Mouse (Mus musculus): ENCODE measurements at regions not wholly inside any gene's neighbourhood (a gene's known extent, or its start where the extent isn't known, plus 50 kb on each side); places are given as distances from the start of the nearest gene placed in this dataset.

DNA sequence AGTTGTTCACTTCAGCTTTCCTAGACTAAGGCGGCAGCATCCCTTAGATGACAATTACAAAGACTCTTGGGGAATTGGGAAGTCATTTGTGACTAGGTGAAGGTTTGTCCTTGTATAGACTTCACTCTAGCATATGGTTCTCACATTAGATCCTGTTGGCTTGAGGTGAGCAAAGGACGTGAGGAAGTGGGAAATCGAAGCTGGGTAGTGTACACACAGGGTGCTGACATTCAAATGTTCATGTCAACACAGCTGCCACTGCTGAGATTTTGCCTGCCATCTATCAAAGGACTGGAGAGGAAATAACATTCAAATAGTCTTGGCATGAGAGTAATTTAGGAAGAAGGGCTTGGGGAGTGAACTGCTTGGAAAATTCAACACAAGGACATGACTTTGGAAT is 124.0 kb upstream of the Cypt12 start:
- Histone ChIP-seq H3K9ac (ENCODE audit: low read depth, low read length) (no peak overlapping the region), H3K27me3 (replicated peaks; ENCODE audit: control insufficient read depth, insufficient read depth, low read length) (no peaks in the 10 kb centered on the region), H3K36me3 (ENCODE audit: control insufficient read depth, insufficient read depth, low read length) (no peaks in the 10 kb centered on the region), H3K4me1 (ENCODE audit: control insufficient read depth, insufficient read depth, low read length) (no peaks in the 10 kb centered on the region), H3K4me2 (ENCODE audit: low read depth, low read length) (no peak overlapping the region), H3K9me3 (ENCODE audit: control insufficient read depth, low read length) (no peaks in the 10 kb centered on the region), H3K27ac (ENCODE audit: low read length) (no peak overlapping the region), H3K4me3 (ENCODE audit: low read length) (no peak overlapping the region)
- WGBS: 57% methylated on average over 3 of the region's 3 CpGs
- no peak for ATAC-seq

DNA sequence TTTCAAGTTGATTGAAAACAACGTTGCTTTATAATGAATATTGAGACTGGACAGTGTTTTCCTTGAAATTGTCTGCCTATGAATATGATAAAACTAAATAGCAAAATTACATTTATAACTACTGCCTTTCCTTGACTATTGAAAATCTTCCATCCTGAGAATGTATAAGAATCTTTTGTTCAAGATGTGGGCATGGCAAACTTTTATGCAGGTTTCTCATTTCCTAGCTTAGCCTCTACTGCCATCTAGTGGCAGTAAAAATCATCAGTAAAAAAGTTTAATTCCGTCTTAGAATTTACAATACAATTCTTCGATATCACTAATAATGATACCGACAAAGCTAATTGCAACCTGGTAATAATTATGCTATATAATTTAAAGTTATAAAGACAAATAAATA is 123.5 kb upstream of the Cypt12 start:
- Histone ChIP-seq H3K9me3 (ENCODE audit: control insufficient read depth, low read length) (no peaks in the 10 kb centered on the region), H3K4me1 (ENCODE audit: control insufficient read depth, insufficient read depth, low read length) (no peaks in the 10 kb centered on the region), H3K4me2 (ENCODE audit: low read depth, low read length) (no peak overlapping the region), H3K4me3 (ENCODE audit: low read length) (no peak overlapping the region), H3K9ac (ENCODE audit: low read depth, low read length) (no peak overlapping the region), H3K27me3 (replicated peaks; ENCODE audit: control insufficient read depth, insufficient read depth, low read length) (no peaks in the 10 kb centered on the region), H3K36me3 (ENCODE audit: control insufficient read depth, insufficient read depth, low read length) (no peaks in the 10 kb centered on the region), H3K27ac (ENCODE audit: low read length) (no peak overlapping the region)
- ATAC-seq: no peak
- WGBS: 53% methylated on average over 4 of the region's 4 CpGs

DNA sequence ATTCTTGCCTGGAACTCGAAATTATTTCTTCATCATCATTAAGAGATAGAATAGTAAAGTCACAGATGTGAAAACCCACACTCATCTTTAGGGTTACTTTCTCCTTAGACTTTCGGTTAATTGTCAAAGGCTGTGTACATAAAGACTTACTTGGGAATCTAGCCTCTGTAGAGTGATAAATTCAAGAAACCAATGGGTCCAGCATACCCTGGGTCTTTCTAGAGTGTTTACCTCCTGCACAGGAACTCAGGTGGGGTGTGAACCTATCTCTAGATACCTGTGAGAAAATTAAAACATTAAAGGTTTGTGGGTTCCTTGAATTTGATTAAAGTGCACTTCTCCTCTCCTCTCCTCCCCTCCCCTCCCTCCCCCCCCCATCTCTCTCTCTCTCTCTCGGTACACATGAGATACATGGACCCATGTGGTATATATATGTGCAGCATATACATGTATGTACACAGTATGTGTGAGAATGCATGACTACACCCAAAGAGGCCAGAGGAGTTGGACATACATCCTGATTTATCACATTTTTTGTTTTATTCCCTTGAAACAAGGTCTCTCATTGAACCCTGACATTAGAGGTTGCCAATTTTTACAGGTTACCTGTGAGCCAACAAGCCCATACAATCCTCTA is 122.8 kb upstream of the Cypt12 start:
- no peak overlapping the region for H3K4me2 ChIP-seq (ENCODE audit: low read depth, low read length)
- no peaks in the 10 kb centered on the region for H3K4me1 ChIP-seq (ENCODE audit: control insufficient read depth, insufficient read depth, low read length)
- H3K36me3 ChIP-seq (ENCODE audit: control insufficient read depth, insufficient read depth, low read length): no peaks in the 10 kb centered on the region
- WGBS: 65% methylated on average over 3 of the region's 3 CpGs
- H3K9me3 ChIP-seq (ENCODE audit: control insufficient read depth, low read length): no peaks in the 10 kb centered on the region
- H3K4me3 ChIP-seq (ENCODE audit: low read length): no peak overlapping the region
- no peak overlapping the region for H3K9ac ChIP-seq (ENCODE audit: low read depth, low read length)
- ATAC-seq: no peak
- H3K27ac ChIP-seq (ENCODE audit: low read length): no peak overlapping the region
- H3K27me3 ChIP-seq (replicated peaks; ENCODE audit: control insufficient read depth, insufficient read depth, low read length): no peaks in the 10 kb centered on the region

DNA sequence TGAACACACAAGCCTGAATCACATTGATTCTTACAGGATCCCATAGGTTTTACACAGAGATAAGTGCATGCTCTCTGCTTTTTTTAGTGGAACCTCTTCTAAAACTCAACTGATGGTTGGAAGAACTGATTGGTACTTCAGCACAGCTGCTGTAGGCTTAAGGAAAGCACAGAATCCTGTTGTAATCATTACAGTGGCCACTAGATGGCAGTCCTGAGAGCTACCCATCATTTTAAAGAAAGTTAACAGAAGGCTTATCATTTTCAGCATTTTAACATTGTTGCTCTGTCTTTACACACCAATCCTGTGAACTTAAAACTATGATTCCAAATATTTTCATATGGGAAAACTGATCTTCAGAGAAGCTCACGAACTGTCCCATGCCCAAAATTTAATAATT is 113.5 kb upstream of the Cypt12 start:
- Histone ChIP-seq H3K4me3 (ENCODE audit: low read length) (no peak overlapping the region), H3K9me3 (ENCODE audit: control insufficient read depth, low read length) (no peaks in the 10 kb centered on the region), H3K27me3 (replicated peaks; ENCODE audit: control insufficient read depth, insufficient read depth, low read length) (no peaks in the 10 kb centered on the region), H3K4me1 (ENCODE audit: control insufficient read depth, insufficient read depth, low read length) (no peaks in the 10 kb centered on the region), H3K9ac (ENCODE audit: low read depth, low read length) (no peak overlapping the region), H3K36me3 (ENCODE audit: control insufficient read depth, insufficient read depth, low read length) (no peaks in the 10 kb centered on the region), H3K27ac (ENCODE audit: low read length) (no peak overlapping the region), H3K4me2 (ENCODE audit: low read depth, low read length) (no peak overlapping the region)
- WGBS: 39% methylated on average over 1 of the region's 1 CpGs
- ATAC-seq: no peak

DNA sequence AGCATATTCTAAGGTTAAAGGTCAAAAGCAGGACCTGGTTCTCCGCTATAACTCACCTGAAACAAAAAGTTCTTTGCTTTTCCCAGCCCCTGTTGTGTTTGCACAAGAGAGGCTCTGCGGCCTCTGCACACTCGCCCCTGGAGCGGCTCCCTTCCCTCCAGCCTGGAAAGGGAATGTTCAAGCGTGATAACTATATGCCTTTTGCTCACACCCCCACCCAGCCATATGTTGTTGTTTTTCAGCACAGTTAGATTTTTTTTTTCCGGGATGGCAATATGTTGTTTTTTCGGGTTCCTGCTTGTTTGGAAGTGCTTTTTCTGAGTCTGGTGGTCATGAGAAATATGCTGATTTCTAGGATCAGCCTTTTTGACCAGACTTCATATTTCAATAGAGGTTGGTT is 100.6 kb upstream of the Cypt12 start:
- Histone ChIP-seq H3K9ac (ENCODE audit: low read depth, low read length) (no peak overlapping the region), H3K9me3 (ENCODE audit: control insufficient read depth, low read length) (no peaks in the 10 kb centered on the region), H3K4me2 (ENCODE audit: low read depth, low read length) (no peak overlapping the region), H3K27ac (ENCODE audit: low read length) (no peak overlapping the region), H3K27me3 (replicated peaks; ENCODE audit: control insufficient read depth, insufficient read depth, low read length) (no peaks in the 10 kb centered on the region), H3K4me1 (ENCODE audit: control insufficient read depth, insufficient read depth, low read length) (no peaks in the 10 kb centered on the region), H3K36me3 (ENCODE audit: control insufficient read depth, insufficient read depth, low read length) (no peaks in the 10 kb centered on the region), H3K4me3 (ENCODE audit: low read length) (no peak overlapping the region)
- WGBS: 56% methylated on average over 7 of the region's 7 CpGs
- no peak for ATAC-seq

DNA sequence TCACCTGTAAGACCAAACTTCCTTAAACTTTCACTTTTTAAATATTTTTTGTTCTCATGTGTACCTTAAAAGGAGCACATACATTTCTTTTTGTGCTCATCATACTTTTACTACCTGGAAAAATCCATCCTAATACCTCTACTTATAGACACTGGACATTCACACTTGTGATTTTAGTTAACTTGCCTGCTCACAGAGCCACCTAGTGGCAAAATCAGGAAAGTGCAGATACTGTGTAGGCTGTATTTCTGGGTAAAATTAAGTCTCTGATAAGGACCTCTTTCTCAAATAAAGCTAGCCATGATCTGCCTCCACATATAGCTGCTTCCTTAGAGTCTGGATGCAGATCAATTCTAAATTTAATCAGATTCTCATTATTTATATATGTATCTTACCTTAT is 100.0 kb upstream of the Cypt12 start:
- H3K9ac ChIP-seq (ENCODE audit: low read depth, low read length): no peak overlapping the region
- H3K9me3 ChIP-seq (ENCODE audit: control insufficient read depth, low read length): no peaks in the 10 kb centered on the region
- H3K27me3 ChIP-seq (replicated peaks; ENCODE audit: control insufficient read depth, insufficient read depth, low read length): no peaks in the 10 kb centered on the region
- H3K4me3 ChIP-seq (ENCODE audit: low read length): no peak overlapping the region
- no peak overlapping the region for H3K4me2 ChIP-seq (ENCODE audit: low read depth, low read length)
- ATAC-seq: no peak
- H3K4me1 ChIP-seq (ENCODE audit: control insufficient read depth, insufficient read depth, low read length): no peaks in the 10 kb centered on the region
- no peak overlapping the region for H3K27ac ChIP-seq (ENCODE audit: low read length)
- H3K36me3 ChIP-seq (ENCODE audit: control insufficient read depth, insufficient read depth, low read length): no peaks in the 10 kb centered on the region

DNA sequence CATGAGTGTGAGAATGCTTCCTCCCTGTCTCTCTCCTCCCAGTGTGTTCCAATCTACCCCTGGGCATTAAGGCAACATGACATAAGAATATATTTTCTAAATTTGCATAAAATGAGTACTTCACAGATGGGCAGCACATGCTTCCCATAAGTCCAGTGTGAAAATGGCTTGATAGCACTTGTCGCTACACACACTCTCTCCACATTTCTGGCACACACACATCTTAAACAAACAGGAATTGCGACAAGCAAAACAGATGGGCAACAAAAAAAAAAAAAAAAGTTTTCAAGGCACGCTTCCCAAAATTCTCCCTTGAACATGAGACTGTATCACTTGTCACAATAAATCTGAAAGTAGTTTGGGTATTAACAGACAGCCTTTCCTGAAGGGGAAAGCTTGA is 85.8 kb upstream of the Cypt12 start:
- no peak overlapping the region for H3K27ac ChIP-seq (ENCODE audit: low read length)
- no peak overlapping the region for H3K4me3 ChIP-seq (ENCODE audit: low read length)
- no peaks in the 10 kb centered on the region for H3K4me1 ChIP-seq (ENCODE audit: control insufficient read depth, insufficient read depth, low read length)
- no peak overlapping the region for H3K4me2 ChIP-seq (ENCODE audit: low read depth, low read length)
- no peaks in the 10 kb centered on the region for H3K27me3 ChIP-seq (replicated peaks; ENCODE audit: control insufficient read depth, insufficient read depth, low read length)
- 79% methylated on average over 3 of the region's 3 CpGs for WGBS
- H3K36me3 ChIP-seq (ENCODE audit: control insufficient read depth, insufficient read depth, low read length): no peaks in the 10 kb centered on the region
- no peaks in the 10 kb centered on the region for H3K9me3 ChIP-seq (ENCODE audit: control insufficient read depth, low read length)
- no peak overlapping the region for H3K9ac ChIP-seq (ENCODE audit: low read depth, low read length)
- no peak for ATAC-seq

DNA sequence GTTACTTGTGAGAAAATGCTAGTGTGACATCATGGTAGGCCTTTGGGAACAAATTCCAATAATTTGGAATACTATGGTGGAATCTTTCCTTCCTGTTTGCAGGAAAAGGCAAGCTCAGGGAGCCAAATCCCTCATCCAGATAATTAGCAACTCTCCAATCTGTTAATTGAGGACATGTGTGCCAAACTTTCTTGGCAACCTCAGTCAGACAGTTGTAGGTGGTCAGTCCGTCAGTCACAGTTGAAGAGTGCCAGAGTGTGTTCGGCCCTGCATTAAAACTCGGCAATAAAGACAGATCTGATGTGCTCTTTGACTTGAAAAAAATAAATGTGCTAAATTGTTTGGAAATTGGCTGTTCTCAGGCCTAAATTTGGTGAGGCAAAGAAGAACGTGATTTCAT is 83.1 kb upstream of the Cypt12 start:
- Histone ChIP-seq H3K9me3 (ENCODE audit: control insufficient read depth, low read length) (no peaks in the 10 kb centered on the region), H3K27ac (ENCODE audit: low read length) (no peak overlapping the region), H3K4me2 (ENCODE audit: low read depth, low read length) (no peak overlapping the region), H3K27me3 (replicated peaks; ENCODE audit: control insufficient read depth, insufficient read depth, low read length) (no peaks in the 10 kb centered on the region), H3K36me3 (ENCODE audit: control insufficient read depth, insufficient read depth, low read length) (no peaks in the 10 kb centered on the region), H3K4me3 (ENCODE audit: low read length) (no peak overlapping the region), H3K9ac (ENCODE audit: low read depth, low read length) (no peak overlapping the region), H3K4me1 (ENCODE audit: control insufficient read depth, insufficient read depth, low read length) (no peaks in the 10 kb centered on the region)
- ATAC-seq: no peak
- 78% methylated on average over 4 of the region's 4 CpGs for whole genome bisulfite sequencing

DNA sequence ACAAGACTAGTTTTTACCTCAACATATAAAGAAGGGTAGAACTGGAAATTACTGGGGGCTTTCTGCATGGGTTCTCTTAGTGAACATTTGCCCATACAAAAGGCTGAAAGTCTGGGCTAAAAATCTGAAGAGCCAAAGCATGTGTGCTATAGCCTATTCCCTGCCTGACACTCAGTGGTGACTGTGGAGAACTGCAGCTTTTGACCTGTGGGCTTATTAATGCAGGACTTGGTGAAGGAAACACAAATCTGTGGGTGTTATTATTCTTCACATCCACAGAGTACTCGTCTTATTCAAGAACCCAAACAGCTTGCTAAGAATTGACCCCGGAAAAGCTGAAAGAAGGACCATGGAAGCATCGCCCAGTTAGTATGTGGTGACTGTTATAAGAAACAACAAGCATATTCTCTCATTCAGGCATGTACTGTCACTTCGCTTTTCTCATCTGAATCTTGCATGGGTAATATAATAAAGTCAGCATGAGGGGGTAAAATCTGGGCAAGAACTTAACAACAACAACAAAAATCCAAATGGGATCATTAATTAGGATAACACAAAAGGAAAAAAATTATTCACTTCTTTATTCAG is 77.2 kb upstream of the Cypt12 start:
- Histone ChIP-seq H3K4me3 (ENCODE audit: low read length) (no peak overlapping the region), H3K9ac (ENCODE audit: low read depth, low read length) (no peak overlapping the region), H3K27me3 (replicated peaks; ENCODE audit: control insufficient read depth, insufficient read depth, low read length) (no peaks in the 10 kb centered on the region), H3K27ac (ENCODE audit: low read length) (no peak overlapping the region), H3K9me3 (ENCODE audit: control insufficient read depth, low read length) (no peaks in the 10 kb centered on the region), H3K36me3 (ENCODE audit: control insufficient read depth, insufficient read depth, low read length) (no peaks in the 10 kb centered on the region), H3K4me2 (ENCODE audit: low read depth, low read length) (no peak overlapping the region), H3K4me1 (ENCODE audit: control insufficient read depth, insufficient read depth, low read length) (no peaks in the 10 kb centered on the region)
- 53% methylated on average over 4 of the region's 4 CpGs for whole genome bisulfite sequencing
- no peak for ATAC-seq

DNA sequence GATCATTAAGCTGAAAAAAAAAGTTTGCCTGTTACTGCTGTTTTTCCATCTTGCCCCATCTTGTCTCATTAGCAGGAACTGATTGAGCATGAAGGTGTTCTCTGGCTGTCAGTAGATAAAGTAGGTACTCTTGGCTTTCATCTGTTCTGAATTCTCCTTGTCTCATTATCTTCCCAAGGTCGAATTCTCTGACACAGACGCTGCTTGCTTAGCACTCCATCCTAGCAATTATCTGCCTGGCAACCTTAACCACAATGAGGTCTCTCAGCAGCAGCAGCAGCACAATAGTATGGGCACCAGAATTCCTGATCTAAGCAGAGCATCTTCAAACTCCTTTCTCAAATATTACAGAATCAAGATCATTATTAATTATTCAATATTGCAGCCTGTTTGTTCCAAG is 52.3 kb upstream of the Cypt12 start:
- H3K27me3 ChIP-seq (replicated peaks; ENCODE audit: control insufficient read depth, insufficient read depth, low read length): no peaks in the 10 kb centered on the region
- no peaks in the 10 kb centered on the region for H3K36me3 ChIP-seq (ENCODE audit: control insufficient read depth, insufficient read depth, low read length)
- H3K4me2 ChIP-seq (ENCODE audit: low read depth, low read length): no peak overlapping the region
- no peak overlapping the region for H3K9ac ChIP-seq (ENCODE audit: low read depth, low read length)
- H3K4me1 ChIP-seq (ENCODE audit: control insufficient read depth, insufficient read depth, low read length): no peaks in the 10 kb centered on the region
- no peak overlapping the region for H3K27ac ChIP-seq (ENCODE audit: low read length)
- H3K9me3 ChIP-seq (ENCODE audit: control insufficient read depth, low read length): no peaks in the 10 kb centered on the region
- ATAC-seq: no peak
- H3K4me3 ChIP-seq (ENCODE audit: low read length): no peak overlapping the region
- 31% methylated on average over 2 of the region's 2 CpGs for WGBS

Data from intestine, embryonic 16.5 days (tissue).